Comparison of ENCODE assay signal across 8 mouse cellular contexts in the genomic region with DNA sequence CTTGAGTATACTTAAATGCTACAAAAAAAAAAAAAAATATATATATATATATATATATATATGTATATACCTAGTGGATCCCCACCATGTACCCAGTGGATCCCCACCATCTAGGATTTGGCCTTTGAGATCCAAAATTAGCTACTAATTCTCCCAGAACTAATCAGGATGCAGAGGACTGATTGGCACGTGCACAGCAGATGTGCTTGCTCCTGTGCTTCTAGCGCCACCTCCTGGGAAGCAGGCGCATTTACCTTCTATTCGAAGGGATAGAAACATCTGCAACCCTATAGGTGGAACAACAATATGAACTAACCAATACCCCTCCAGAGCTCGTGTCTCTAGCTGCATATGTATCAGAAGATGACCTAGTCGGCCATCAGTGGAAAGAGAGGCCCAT. TPM values are rescaled to one million over a fixed set of nuclear protein-coding genes. Genes with fewer than 3 reads are reported as not detected.
DNase-seq lines count a peak whose midpoint lies in the region; ATAC-seq and TF ChIP-seq lines count a peak whose summit lies in the region.

No protein-coding gene starts in this region.

- H3K27ac ChIP-seq in cortical plate, adult 2 months (ENCODE audit: insufficient read depth, low read length): no peak overlapping the region
- no peak overlapping the region for H3K27ac ChIP-seq in left cerebral cortex, adult 2 months

- intact Hi-C loops in left cerebral cortex, adult 2 months (cut with DNase I): loop anchor here (1.0 to 10.0 kb wide), 4 partner anchors 132 to 475 kb away; no protein-coding TSS in a partner anchor

- peak; percentile 97 for ATAC-seq in megakaryocyte, adult 5-6 weeks (ENCODE audit: poor library complexity, severe bottlenecking)

- TF ChIP-seq POLR2A in cortical plate, adult 2 months (IDR thresholded peaks at IDR 0.05; ENCODE audit: extremely low read depth, insufficient read depth, low read length): no peak

- peaks cover 1% of the 10 kb centered on the region; the same call in 1 of the 2 replicates for H3K4me1 ChIP-seq in cortical plate, adult 2 months (ENCODE audit: control insufficient read depth, insufficient read depth, low read length)

- no peak overlapping the region for H3K4me3 ChIP-seq in cortical plate, adult 2 months (ENCODE audit: insufficient read depth, low read length)
- H3K4me3 ChIP-seq in left cerebral cortex, adult 2 months: no peak overlapping the region

- peak; percentile 63 to 89 for DNase-seq in adrenal gland, adult (ENCODE audit: inconsistent age in 2 of 2, low spot score in 1 of 2)
- DNase-seq in gastrocnemius, postnatal 10 days: peak; percentile 73
- peak; percentile 61 for DNase-seq in hindlimb bud, embryonic 11.5 days (ENCODE audit: extremely low spot score, low read depth, low spot score)
- DNase-seq in left cerebral cortex, adult 2 months (ENCODE audit: extremely low spot score in 1 of 2, low spot score in 2 of 2): peak; percentile 67 to 70
- peak; percentile 87 for DNase-seq in right cerebral cortex, postnatal 10 days (ENCODE audit: low spot score in 2 of 2)
- DNase-seq in yolk sac, embryonic 10.5 days (ENCODE audit: low spot score): peak; percentile 34

- peak; percentile 98 for TF ChIP-seq CTCF in cortical plate, adult 2 months (IDR thresholded peaks at IDR 0.05; ENCODE audit: extremely low read depth, insufficient read depth, low read length)
- peak; percentile 84 for TF ChIP-seq CTCF in left cerebral cortex, adult 2 months (IDR thresholded peaks at IDR 0.05)

RNA-seq across cellular contexts. Expression of gene Srsf7, which starts 27.1 kb away (rescaled TPM):
- 136 and 137 TPM in 2 replicates for polyA plus RNA-seq in cortical plate, adult 2 months (2012; rRNA removed)
- total RNA-seq in gastrocnemius, postnatal 10 days (2021): 10 to 100 TPM; 46.8 to 59.0 TPM
- total RNA-seq in left cerebral cortex, adult 2 months (2021): 100 to 1,000 TPM; 103 to 115 TPM
- 288 and 324 TPM in 2 replicates for total RNA-seq in megakaryocyte, adult 5-6 weeks (2015)
- total RNA-seq in megakaryocyte, adult 5-6 weeks (2017): 271 and 290 TPM in 2 replicates

RNA-seq across cellular contexts. Expression of gene Ttc39d, which starts 27.3 kb away (rescaled TPM):
- 0.08 and 0.11 TPM in 2 replicates for polyA plus RNA-seq in cortical plate, adult 2 months (2012; rRNA removed)
- not detected for total RNA-seq in gastrocnemius, postnatal 10 days (2021)
- total RNA-seq in left cerebral cortex, adult 2 months (2021): under 1 TPM in 1 of 2 experiments, not detected in 1; 0.18 TPM
- not detected in 2 replicates for total RNA-seq in megakaryocyte, adult 5-6 weeks (2015)
- 0.15 TPM in 1 of 2 replicates, not detected in the other for total RNA-seq in megakaryocyte, adult 5-6 weeks (2017)

RNA-seq across cellular contexts. Expression of gene Gemin6, which starts 44.3 kb away (rescaled TPM):
- polyA plus RNA-seq in cortical plate, adult 2 months (2012; rRNA removed): 7.6 and 8.0 TPM in 2 replicates
- total RNA-seq in gastrocnemius, postnatal 10 days (2021): 1 to 10 TPM; 5.6 to 6.1 TPM
- 1 to 10 TPM; 5.3 to 5.9 TPM for total RNA-seq in left cerebral cortex, adult 2 months (2021)
- total RNA-seq in megakaryocyte, adult 5-6 weeks (2015): 13.7 and 21.6 TPM in 2 replicates
- total RNA-seq in megakaryocyte, adult 5-6 weeks (2017): 13.4 and 16.2 TPM in 2 replicates

RNA-seq across cellular contexts. Expression of gene Galm, which starts 52.7 kb away (rescaled TPM):
- 2.2 and 2.4 TPM in 2 replicates for polyA plus RNA-seq in cortical plate, adult 2 months (2012; rRNA removed)
- 1 to 10 TPM; 2.1 to 2.5 TPM for total RNA-seq in gastrocnemius, postnatal 10 days (2021)
- 1 to 10 TPM; 1.8 to 2.6 TPM for total RNA-seq in left cerebral cortex, adult 2 months (2021)
- 6.3 and 8.2 TPM in 2 replicates for total RNA-seq in megakaryocyte, adult 5-6 weeks (2015)
- total RNA-seq in megakaryocyte, adult 5-6 weeks (2017): 3.0 and 5.1 TPM in 2 replicates

Comparison
In these comparisons a context has a peak if more than half of its experiments do, and no peak if none do; other contexts are left out.
1. DNase-seq: peak in every context shown above with its lines; median percentile 87 in right cerebral cortex, postnatal 10 days; 76 in adrenal gland, adult; 73 in gastrocnemius, postnatal 10 days; 68 in left cerebral cortex, adult 2 months; 61 in hindlimb bud, embryonic 11.5 days; 34 in yolk sac, embryonic 10.5 days.